Mouse (Mus musculus) limb, embryonic 15.5 days (tissue): ENCODE measurements around the gene Iqgap3. TPM values are rescaled to one million over a fixed set of nuclear protein-coding genes. Genes with fewer than 3 reads are reported as not detected.

Source experiments
- ATAC-seq: fragments of 200-750 bp; cut with Nextera tagmentation; 2 replicates; pipeline ENCODE4 v1.8.0; 2017; ENCODE audit warnings: low read depth, moderate TSS enrichment; ENCODE audit not compliant: insufficient number of reproducible peaks, low FRiP score, low TSS enrichment
- H3K27ac ChIP-seq: fragments of 300-500 bp; sonication (generic); 2 replicates; pipeline ENCODE4 v1.5.1; 2015; ENCODE audit warnings: moderate library complexity, mild to moderate bottlenecking, inconsistent platforms
- H3K27me3 ChIP-seq: fragments of 300-500 bp; sonication (generic); 2 replicates; pipeline ENCODE4 v1.6.1; 2015; ENCODE audit warnings: inconsistent platforms
- H3K36me3 ChIP-seq: fragments of 300-500 bp; sonication (generic); 2 replicates; pipeline ENCODE4 v1.6.1; 2015; ENCODE audit warnings: inconsistent platforms
- H3K4me1 ChIP-seq: fragments of 300-500 bp; sonication (generic); 2 replicates; pipeline ENCODE4 v1.6.1; 2015; ENCODE audit warnings: inconsistent platforms
- H3K4me2 ChIP-seq: fragments of 300-500 bp; sonication (generic); 2 replicates; pipeline ENCODE4 v1.6.1; 2015; ENCODE audit warnings: mild to moderate bottlenecking, inconsistent platforms
- H3K4me3 ChIP-seq: fragments of 300-500 bp; sonication (generic); 2 replicates; pipeline ENCODE4 v1.5.1; 2015; ENCODE audit warnings: mild to moderate bottlenecking, inconsistent platforms
- H3K9ac ChIP-seq: fragments of 300-500 bp; sonication (generic); 2 replicates; pipeline ENCODE4 v1.6.1; 2015; ENCODE audit warnings: inconsistent platforms
- H3K9me3 ChIP-seq: fragments of 300-500 bp; sonication (generic); 2 replicates; pipeline ENCODE4 v1.6.1; 2016; ENCODE audit warnings: inconsistent platforms
- WGBS: fragments of 180-500 bp; shearing (Covaris S2); methylation state at CpG from one replicate; pipeline ENCODE4 v1.1.7; 2015; 5-methylcytosine and 5-hydroxymethylcytosine counted together
- polyA plus RNA-seq: library from polyadenylated mRNA; unstranded; fragments of >200 nt; fragmentation: Nextera tagmentation; extraction: Ambion mirVana; gene quantifications from 2 replicates; pipeline ENCODE4 v1.2.1, GENCODE M21; 2015

Iqgap3 gene
- polyA plus RNA-seq, 1 experiment from 2014 or later = 17.8 TPM

- H3K27me3 ChIP-seq = no peaks in the 10 kb centered on the region
- H3K4me2 ChIP-seq = peak overlapping the region; percentile 92
- WGBS = 17% methylated on average over 6 of the region's 6 CpGs
- peak overlapping the region; percentile 93 for H3K4me3 ChIP-seq
- no peak for ATAC-seq
- no peak overlapping the region for H3K9ac ChIP-seq
- no peaks in the 10 kb centered on the region for H3K9me3 ChIP-seq
- H3K27ac ChIP-seq = peak overlapping the region; percentile 100
- no peaks in the 10 kb centered on the region for H3K36me3 ChIP-seq
- peaks cover 68% of the 10 kb centered on the region for H3K4me1 ChIP-seq
These were observed 59.2 kb downstream of the Iqgap3 start for GRCm38 (mm10) chr3:88140903-88141430.

DNA sequence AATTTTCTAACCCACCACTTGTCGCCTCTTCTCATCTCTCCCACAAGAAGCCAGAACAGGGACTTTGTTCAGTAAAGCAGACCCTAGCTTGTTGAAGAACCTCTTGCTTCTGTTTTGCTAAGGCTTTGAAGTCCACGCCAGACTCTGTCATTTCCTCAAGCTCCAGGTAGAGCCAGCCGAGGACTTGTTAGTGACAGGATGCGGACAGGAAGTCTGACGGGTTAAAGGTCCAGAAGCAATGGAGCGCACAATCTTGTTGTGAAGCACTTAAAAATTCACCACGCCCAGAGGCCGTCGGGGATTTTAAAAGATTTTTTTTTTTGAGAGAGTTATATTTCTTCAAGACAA, 59.6 kb downstream of the Iqgap3 start:
- no peak overlapping the region for H3K9ac ChIP-seq
- whole genome bisulfite sequencing = 6% methylated on average over 9 of the region's 9 CpGs
- peak overlapping the region; percentile 92 for H3K4me2 ChIP-seq
- peak overlapping the region; percentile 100 for H3K27ac ChIP-seq
- H3K4me1 ChIP-seq = peaks cover 72% of the 10 kb centered on the region
- H3K36me3 ChIP-seq = no peaks in the 10 kb centered on the region
- no peaks in the 10 kb centered on the region for H3K9me3 ChIP-seq
- peak overlapping the region; percentile 93 for H3K4me3 ChIP-seq
- no peak for ATAC-seq
- no peaks in the 10 kb centered on the region for H3K27me3 ChIP-seq

DNA sequence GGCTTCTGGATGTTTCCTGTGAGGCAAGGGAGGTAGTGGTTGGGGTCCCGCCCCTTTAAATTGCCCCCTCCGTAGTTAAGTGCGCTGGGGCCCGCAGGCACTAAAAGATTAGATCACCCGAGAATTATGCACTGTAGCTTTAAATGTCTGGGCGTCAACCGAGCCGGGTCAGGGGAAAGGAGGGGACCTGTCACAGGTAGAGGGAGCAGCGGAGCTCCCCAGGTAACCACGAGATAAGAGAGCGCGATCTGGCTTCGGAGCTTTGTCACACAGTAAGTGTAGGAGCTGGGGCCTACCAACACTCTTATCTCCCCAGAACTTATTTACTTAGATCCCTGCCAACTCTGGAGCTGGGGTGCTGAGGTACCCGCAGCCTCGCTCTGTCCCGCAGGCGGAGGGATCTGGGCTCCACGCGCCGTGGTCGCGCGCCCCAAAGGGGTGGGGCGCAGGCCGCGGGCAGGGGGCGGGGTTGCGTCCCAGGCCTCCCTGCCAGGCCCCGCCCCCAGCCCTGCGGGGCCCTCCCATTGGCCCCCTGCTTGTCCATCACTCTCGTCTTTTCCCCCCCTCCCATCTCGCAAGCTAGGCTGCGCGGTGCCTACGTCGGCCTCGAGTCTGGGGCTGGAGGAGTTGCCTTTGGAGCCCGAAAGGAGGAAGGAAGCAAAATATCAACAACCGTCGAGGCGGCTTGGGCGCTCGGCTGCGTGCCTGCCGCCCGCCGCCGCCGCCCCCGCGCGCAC, 60.2 kb downstream of the Iqgap3 start, which contains the start of gene Mef2d:
Gene Mef2d, plus strand, starts transcription at position 586 of the 737 bp plus-strand sequence.
- Histone ChIP-seq H3K9ac (peak within 1 kb of the TSS; percentile 90), H3K4me1 (peaks cover 78% of the 10 kb centered on the region), H3K4me2 (peak within 1 kb of the TSS; percentile 92), H3K9me3 (no peaks in the 10 kb centered on the region), H3K4me3 (peak within 1 kb of the TSS; percentile 93), H3K36me3 (no peaks in the 10 kb centered on the region), H3K27me3 (no peaks in the 10 kb centered on the region), H3K27ac (peak within 1 kb of the TSS; percentile 100)
- peak; percentile 86 for ATAC-seq
- WGBS = under 1% methylated on average over 47 of the region's 52 CpGs

- WGBS = 0% methylated on average over 56 of the region's 57 CpGs
- H3K4me1 ChIP-seq = peaks cover 76% of the 10 kb centered on the region
- H3K27me3 ChIP-seq = no peaks in the 10 kb centered on the region
- peak overlapping the region; percentile 100 for H3K27ac ChIP-seq
- no peak; the same call in 1 of the 2 replicates for ATAC-seq
- H3K4me2 ChIP-seq = peak overlapping the region; percentile 92
- no peaks in the 10 kb centered on the region for H3K36me3 ChIP-seq
- H3K9me3 ChIP-seq = no peaks in the 10 kb centered on the region
- H3K4me3 ChIP-seq = peak overlapping the region; percentile 93
- H3K9ac ChIP-seq = peak overlapping the region; percentile 90
These were observed 60.8 kb downstream of the Iqgap3 start for GRCm38 (mm10) chr3:88142546-88142915.

GRCm38 (mm10) chr3:88142916-88143771, 61.4 kb downstream of the Iqgap3 start:
- H3K4me3 ChIP-seq = peak overlapping the region; percentile 93
- H3K27me3 ChIP-seq = no peaks in the 10 kb centered on the region
- H3K36me3 ChIP-seq = no peaks in the 10 kb centered on the region
- H3K4me1 ChIP-seq = peaks cover 78% of the 10 kb centered on the region
- under 1% methylated on average over 33 of the region's 33 CpGs for WGBS
- peak overlapping the region; percentile 100 for H3K27ac ChIP-seq
- H3K9me3 ChIP-seq = no peaks in the 10 kb centered on the region
- H3K9ac ChIP-seq = peak overlapping the region; percentile 90
- no peak for ATAC-seq
- H3K4me2 ChIP-seq = peak overlapping the region; percentile 92

DNA sequence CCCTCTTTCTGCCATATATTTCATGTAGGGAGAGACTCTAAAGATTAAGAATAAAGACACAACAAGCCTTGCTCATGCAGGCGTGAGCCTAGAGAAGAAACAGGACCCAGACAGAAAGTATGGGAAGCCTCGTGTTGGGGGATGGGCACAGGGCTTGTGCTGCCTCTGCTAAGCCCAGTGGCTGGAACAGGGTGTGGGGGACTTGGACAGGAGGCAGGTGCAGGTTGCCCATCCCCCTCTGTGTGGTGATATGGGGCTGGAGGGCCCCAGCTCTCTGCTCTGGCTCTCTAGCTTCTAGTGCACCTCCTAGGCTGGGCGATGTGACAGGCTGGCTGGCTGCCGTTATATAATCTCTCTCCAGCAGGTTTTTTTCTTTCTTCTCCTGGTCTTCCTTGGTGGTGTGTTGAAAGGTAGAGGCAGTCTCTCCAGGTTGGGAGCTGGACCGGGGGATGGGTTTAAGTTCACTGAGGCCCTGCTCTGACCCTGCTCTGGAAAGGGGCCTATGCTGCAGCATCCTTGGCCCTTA, 62.3 kb downstream of the Iqgap3 start:
- Histone ChIP-seq H3K9ac (0 out of 2 replicates have a peak overlapping the region, but pooled peaks have one; percentile 14), H3K4me1 (peaks cover 82% of the 10 kb centered on the region), H3K4me2 (peak overlapping the region; percentile 92), H3K9me3 (no peaks in the 10 kb centered on the region), H3K27me3 (no peaks in the 10 kb centered on the region), H3K27ac (peak overlapping the region; percentile 100; the same call in 1 of the 2 replicates), H3K4me3 (peak overlapping the region; percentile 93), H3K36me3 (no peaks in the 10 kb centered on the region)
- ATAC-seq = no peak
- WGBS = 25% methylated on average over 5 of the region's 5 CpGs

DNA sequence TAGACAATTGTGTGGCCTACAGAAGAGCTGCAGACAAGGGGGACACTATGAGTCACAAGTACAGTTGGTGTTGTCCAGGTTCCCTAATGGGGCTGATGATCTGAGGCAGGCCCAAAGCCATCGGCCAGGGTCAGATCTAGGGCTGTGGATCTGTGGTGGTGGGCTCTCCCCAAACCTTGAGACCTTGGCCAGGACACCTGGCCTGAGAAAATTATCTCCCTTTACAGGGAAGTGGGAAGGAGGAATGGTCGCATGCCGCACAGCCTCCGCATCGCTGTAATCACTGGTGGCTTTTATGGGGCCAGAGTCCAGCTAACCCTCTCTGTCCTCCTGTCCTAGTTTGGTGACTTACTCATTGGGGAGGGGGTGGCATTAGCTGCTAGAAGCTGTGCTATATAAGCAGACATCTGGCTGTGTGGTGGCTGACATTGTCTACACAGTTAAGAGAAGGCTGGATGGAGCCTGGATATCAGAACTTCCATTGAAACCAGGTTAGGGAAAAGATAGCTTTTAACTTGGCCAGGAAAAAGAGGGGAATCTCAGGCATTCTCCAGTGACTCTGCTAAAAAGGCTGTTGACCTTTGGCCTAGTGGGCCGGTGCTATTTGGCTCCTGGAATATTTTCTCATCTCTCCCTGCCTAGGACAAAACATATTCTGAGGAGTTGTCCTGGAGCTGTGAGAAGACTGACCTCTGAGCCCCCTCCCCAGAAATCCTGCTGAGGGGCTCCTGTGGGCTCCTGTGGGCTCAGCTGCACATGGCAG, 63.1 kb downstream of the Iqgap3 start:
- 0 out of 2 replicates have a peak overlapping the region, but pooled peaks have one; percentile 10 for H3K9ac ChIP-seq
- no peak for ATAC-seq
- H3K36me3 ChIP-seq = no peaks in the 10 kb centered on the region
- peak overlapping the region; percentile 92 for H3K4me2 ChIP-seq
- WGBS = 50% methylated on average over 6 of the region's 6 CpGs
- peak overlapping the region; percentile 93 for H3K4me3 ChIP-seq
- H3K9me3 ChIP-seq = no peaks in the 10 kb centered on the region
- peaks cover 82% of the 10 kb centered on the region for H3K4me1 ChIP-seq
- no peak overlapping the region for H3K27ac ChIP-seq
- H3K27me3 ChIP-seq = no peaks in the 10 kb centered on the region

GRCm38 (mm10) chr3:88145411-88145782, 63.6 kb downstream of the Iqgap3 start:
- Histone ChIP-seq H3K27me3 (no peaks in the 10 kb centered on the region), H3K36me3 (no peaks in the 10 kb centered on the region), H3K27ac (no peak overlapping the region), H3K9ac (0 out of 2 replicates have a peak overlapping the region, but pooled peaks have one; percentile 10), H3K4me2 (peak overlapping the region; percentile 92), H3K4me3 (peak overlapping the region; percentile 93; the same call in 1 of the 2 replicates), H3K9me3 (no peaks in the 10 kb centered on the region), H3K4me1 (peaks cover 82% of the 10 kb centered on the region)
- no peak for ATAC-seq
- WGBS = 28% methylated on average over 4 of the region's 4 CpGs

DNA sequence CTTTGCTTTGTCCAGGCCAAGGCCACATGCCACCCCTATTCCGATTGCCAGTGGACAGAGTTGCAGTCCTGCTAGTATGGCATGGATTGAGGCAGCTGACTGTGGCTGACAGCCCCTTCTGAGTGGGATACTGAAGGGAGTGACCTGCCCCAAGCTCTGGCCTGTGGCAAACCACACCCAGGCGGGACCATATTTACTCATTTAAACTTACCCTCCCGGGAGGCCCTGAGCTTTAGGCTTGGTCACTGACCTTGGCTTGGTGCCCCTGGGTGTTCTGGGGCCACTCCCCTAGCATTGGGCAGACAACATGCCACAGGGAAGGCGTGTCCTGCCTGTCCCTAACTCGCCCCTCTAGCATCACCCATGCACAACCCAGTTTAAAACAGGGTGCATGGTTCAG, 64.2 kb downstream of the Iqgap3 start:
- no peak for ATAC-seq
- Histone ChIP-seq H3K4me2 (peak overlapping the region; percentile 92), H3K9ac (0 out of 2 replicates have a peak overlapping the region, but pooled peaks have one; percentile 15), H3K36me3 (no peaks in the 10 kb centered on the region), H3K4me3 (no peak overlapping the region), H3K4me1 (peaks cover 82% of the 10 kb centered on the region), H3K9me3 (no peaks in the 10 kb centered on the region), H3K27me3 (no peaks in the 10 kb centered on the region), H3K27ac (no peak overlapping the region; the same call in 1 of the 2 replicates)
- WGBS = 59% methylated on average over 5 of the region's 5 CpGs

DNA sequence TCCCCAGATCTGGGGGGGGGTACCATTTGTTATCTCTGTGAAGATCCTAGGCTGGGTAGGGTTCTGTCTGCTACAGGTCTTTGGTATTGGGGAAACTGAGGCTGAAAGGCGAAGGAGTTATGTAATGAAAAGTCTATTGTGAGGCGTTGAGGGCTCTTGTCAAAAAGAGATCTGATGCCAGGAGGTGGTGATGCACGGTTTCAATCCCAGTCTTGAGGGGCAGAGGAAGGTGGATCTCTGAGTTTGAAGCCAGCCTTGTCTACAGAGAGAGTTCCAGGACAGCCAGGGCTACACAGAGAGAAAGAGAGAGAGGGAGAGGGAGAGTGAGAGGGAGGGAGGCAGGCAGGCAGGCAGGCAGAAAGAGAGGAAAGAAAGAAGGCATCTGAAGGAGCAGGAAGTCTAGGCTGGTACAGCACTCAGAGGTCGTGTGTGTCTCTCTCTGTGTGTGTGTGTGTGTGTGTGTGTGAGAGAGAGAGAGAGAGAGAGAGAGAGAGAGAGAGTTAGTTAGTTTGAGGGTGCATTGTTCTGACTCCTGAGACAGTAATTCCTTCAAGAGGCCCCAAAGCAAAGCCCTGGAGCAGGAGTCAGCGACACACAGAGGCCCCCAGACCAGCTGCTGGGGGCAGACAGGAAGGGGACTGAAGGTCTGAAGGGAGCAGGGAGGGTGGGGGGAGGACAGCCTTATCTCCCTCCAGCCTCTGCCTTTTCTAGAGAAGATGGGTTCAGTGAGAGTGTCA, 64.8 kb downstream of the Iqgap3 start:
- H3K27me3 ChIP-seq = no peaks in the 10 kb centered on the region
- H3K4me2 ChIP-seq = no peak overlapping the region
- no peak overlapping the region; the same call in none of the 2 replicates for H3K27ac ChIP-seq
- H3K9ac ChIP-seq = 0 out of 2 replicates have a peak overlapping the region, but pooled peaks have one; percentile 15
- H3K9me3 ChIP-seq = no peaks in the 10 kb centered on the region
- WGBS = 39% methylated on average over 5 of the region's 5 CpGs
- no peak for ATAC-seq
- H3K4me1 ChIP-seq = peaks cover 82% of the 10 kb centered on the region
- H3K4me3 ChIP-seq = no peak overlapping the region
- H3K36me3 ChIP-seq = 0 out of 2 replicates have a peak, but pooled peaks cover 3% of the 10 kb centered on the region
